Mouse (Mus musculus) midbrain, embryonic 14.5 days (tissue): ENCODE results near the gene Tnfrsf4. TPM values are rescaled to one million over a fixed set of nuclear protein-coding genes. Genes with fewer than 3 reads are reported as not detected.

Experiments used
- ATAC-seq: fragments of 200-750 bp; cut with Nextera tagmentation; 2 replicates; pipeline ENCODE4 v1.8.0; 2017; ENCODE audit warnings: moderate number of reproducible peaks, moderate library complexity; ENCODE audit not compliant: low FRiP score, low TSS enrichment
- DNase-seq: peaks from one replicate; pipeline ENCODE4 v3.0.0-alpha.2; 2015
- H3K27ac ChIP-seq: fragments of 300-500 bp; sonication (generic); replicated peaks from 2 replicates; pipeline ENCODE4 v1.5.1; 2014; ENCODE audit warnings: mild to moderate bottlenecking, low read depth, low read length, moderate library complexity
- H3K27me3 ChIP-seq: fragments of 300-500 bp; sonication (generic); 2 replicates; pipeline ENCODE4 v1.6.1; 2014; ENCODE audit warnings: low read length, control low read depth, mixed read lengths; ENCODE audit not compliant: control insufficient read depth, insufficient read depth
- H3K36me3 ChIP-seq: fragments of 300-500 bp; sonication (generic); 2 replicates; pipeline ENCODE4 v1.6.1; 2014; ENCODE audit warnings: low read length, control low read depth; ENCODE audit not compliant: control insufficient read depth, insufficient read depth
- H3K4me1 ChIP-seq: fragments of 300-500 bp; sonication (generic); 2 replicates; pipeline ENCODE4 v1.6.1; 2014; ENCODE audit warnings: mild to moderate bottlenecking, antibody characterized with exemption, low read length, control low read depth; ENCODE audit not compliant: control insufficient read depth, insufficient read depth
- H3K4me2 ChIP-seq: fragments of 300-500 bp; sonication (generic); 2 replicates; pipeline ENCODE4 v1.6.1; 2014; ENCODE audit warnings: mild to moderate bottlenecking, low read length, moderate library complexity
- H3K4me3 ChIP-seq: fragments of 300-500 bp; sonication (generic); replicated peaks from 2 replicates; pipeline ENCODE4 v1.5.1; 2014; ENCODE audit warnings: low read depth, low read length
- H3K9ac ChIP-seq: fragments of 300-500 bp; sonication (generic); replicated peaks from 2 replicates; pipeline ENCODE4 v1.6.1; 2014; ENCODE audit warnings: mild to moderate bottlenecking, low read length, moderate library complexity
- H3K9me3 ChIP-seq: fragments of 300-500 bp; sonication (generic); 2 replicates; pipeline ENCODE4 v1.6.1; 2016; ENCODE audit warnings: low read length, control low read depth, mixed read lengths; ENCODE audit not compliant: control insufficient read depth
- WGBS: fragments of 180-500 bp; shearing (Covaris S2); extraction: QIAGEN DNeasy Blood & Tissue Kit; methylation state at CpG from one replicate; pipeline ENCODE4 v1.1.7; 2014; 5-methylcytosine and 5-hydroxymethylcytosine counted together
- polyA plus RNA-seq: library from polyadenylated mRNA; unstranded; fragments of >200 nt; fragmentation: Nextera tagmentation; extraction: Ambion mirVana; gene quantifications from 2 replicates; pipeline ENCODE4 v1.2.1, GENCODE M21; 2014

Tnfrsf4 gene
- polyA plus RNA-seq, 1 experiment from 2014 or later: 0.49 TPM

DNA sequence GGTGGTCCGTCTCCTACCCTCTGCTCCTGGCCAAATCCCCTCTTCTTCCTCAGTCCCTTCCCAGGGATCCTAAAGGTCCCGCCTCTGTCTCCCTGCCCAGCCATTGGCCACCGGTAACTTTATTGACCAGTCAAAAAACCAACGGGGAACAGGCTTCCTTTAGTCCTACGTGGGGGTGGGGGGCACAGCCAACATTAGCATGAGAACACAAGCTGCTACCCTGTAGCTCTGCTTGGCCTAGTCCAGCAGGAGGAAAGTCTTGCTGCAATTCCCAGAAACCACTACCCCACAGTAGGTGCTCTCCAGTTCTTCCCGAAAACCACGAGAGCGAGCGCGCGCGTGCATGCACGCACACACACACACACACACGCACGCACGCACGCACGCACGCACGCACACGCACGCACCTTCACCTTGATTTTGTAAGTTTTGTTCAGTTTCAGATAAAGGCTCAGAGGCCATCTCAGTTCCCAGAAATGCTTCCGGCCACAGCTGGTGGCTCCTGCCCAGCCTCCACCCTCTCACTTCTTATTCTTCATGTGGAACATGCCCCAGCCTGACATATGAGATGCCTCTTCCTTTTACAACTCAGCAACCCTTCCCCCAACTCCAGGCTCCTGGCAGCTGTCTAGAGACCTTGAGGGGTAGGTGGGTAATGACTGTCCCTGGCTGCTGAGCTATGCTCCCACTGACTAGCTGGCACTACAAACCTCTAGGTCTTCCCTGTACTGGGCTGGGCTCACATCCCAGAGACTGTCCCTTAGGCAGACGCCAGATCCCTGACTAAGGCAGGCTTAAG, 18.1 kb downstream of the Tnfrsf4 start:
- no peaks in the 10 kb centered on the region for H3K9me3 ChIP-seq
- 2% methylated on average over 24 of the region's 24 CpGs for WGBS
- peaks cover 17% of the 10 kb centered on the region for H3K36me3 ChIP-seq
- H3K4me3 ChIP-seq: peak overlapping the region; percentile 39
- ATAC-seq: peak; percentile 88
- peaks cover 19% of the 10 kb centered on the region for H3K27me3 ChIP-seq
- H3K9ac ChIP-seq: peak overlapping the region; percentile 57
- H3K27ac ChIP-seq: peak overlapping the region; percentile 85
- peaks cover 20% of the 10 kb centered on the region for H3K4me1 ChIP-seq
- H3K4me2 ChIP-seq: peak overlapping the region; percentile 72
- DNase-seq: peak; percentile 91

DNA sequence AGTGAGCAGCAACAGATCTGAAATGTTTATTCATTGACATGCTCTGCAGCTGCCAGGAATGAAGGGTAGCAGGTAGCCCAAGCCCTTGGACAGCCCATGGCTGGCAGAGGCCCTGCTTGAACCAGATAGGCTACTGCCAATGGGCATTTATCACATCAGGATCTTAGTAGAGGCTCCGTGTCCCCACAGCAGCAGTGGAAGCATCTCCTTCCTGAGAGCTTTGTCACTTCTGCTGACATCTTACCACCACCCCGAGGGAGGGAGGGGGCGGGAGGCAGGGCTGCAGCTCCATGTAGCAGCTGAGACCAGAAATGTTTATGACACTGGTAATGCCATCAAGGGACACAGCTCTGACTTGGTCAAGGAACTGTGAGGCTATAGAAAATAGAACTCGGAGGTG, 19.2 kb downstream of the Tnfrsf4 start:
- no peaks in the 10 kb centered on the region for H3K9me3 ChIP-seq
- peaks cover 7% of the 10 kb centered on the region for H3K36me3 ChIP-seq
- ATAC-seq (no peak), DNase-seq (no peak)
- no peak overlapping the region for H3K4me3 ChIP-seq
- H3K4me2 ChIP-seq: no peak overlapping the region
- H3K27me3 ChIP-seq: peaks cover 19% of the 10 kb centered on the region
- WGBS: 98% methylated on average over 4 of the region's 4 CpGs
- H3K4me1 ChIP-seq: peaks cover 20% of the 10 kb centered on the region
- peak overlapping the region; percentile 57; the same call in 1 of the 2 replicates for H3K9ac ChIP-seq
- H3K27ac ChIP-seq: no peak overlapping the region

DNA sequence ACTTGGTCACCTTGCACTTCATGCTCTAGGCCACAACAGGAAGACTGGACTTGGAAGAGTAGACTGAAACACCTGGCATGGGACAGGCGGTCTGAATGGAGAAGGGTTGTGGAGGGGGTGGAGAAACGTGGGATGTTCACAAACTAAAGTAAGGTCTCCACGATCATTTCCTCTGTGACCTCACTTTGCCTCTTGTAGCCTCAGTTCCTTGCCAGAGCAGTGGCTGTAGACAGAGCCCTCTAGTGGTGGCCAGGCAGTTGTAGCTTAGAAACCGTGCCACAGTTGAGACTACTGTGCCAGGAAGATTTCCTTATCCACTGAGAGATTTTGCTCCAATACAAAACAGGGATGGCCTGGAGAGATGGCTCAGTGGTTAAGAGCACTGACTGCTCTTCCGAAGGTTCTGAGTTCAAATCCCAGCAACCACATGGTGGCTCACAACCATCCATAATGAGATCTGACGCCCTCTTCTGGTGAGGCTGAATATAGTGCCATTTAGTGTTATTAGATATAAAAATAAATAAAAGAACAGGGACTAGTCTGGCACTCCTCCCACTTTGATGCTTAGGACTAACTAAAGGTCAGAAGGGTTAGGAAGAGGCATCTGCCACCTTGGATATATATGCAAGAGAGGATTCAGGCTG, 20.0 kb downstream of the Tnfrsf4 start:
- H3K4me2 ChIP-seq: no peak overlapping the region
- 49% methylated on average over 6 of the region's 6 CpGs for whole genome bisulfite sequencing
- ATAC-seq (no peak), DNase-seq (peak; percentile 64)
- peaks cover 20% of the 10 kb centered on the region for H3K4me1 ChIP-seq
- H3K27ac ChIP-seq: no peak overlapping the region
- H3K9ac ChIP-seq: no peak overlapping the region
- H3K9me3 ChIP-seq: no peaks in the 10 kb centered on the region
- H3K27me3 ChIP-seq: peaks cover 19% of the 10 kb centered on the region
- H3K4me3 ChIP-seq: no peak overlapping the region
- H3K36me3 ChIP-seq: no peaks in the 10 kb centered on the region

DNA sequence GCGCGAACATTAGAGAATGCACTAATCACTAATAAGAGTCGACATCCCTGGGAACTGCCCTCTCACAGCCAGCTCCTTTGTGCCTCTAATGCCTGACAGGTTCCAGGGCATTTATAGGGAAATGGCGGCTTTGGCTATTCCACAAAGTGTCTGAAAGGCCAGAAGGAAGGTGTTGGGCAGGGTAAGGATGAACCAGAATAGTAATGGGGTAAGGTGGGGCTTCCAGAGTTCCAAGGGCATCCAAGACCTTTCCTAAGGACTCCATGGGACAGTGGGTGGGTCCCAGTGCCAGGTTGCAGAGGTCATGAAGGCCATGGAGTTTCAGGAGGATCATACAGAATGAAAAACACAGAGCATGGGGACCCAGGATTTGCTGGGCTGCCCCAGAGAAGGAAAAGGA, 20.7 kb downstream of the Tnfrsf4 start:
- 48% methylated on average over 4 of the region's 4 CpGs for WGBS
- ATAC-seq: no peak
- no peak overlapping the region; the same call in 1 of the 2 replicates for H3K4me3 ChIP-seq

DNA sequence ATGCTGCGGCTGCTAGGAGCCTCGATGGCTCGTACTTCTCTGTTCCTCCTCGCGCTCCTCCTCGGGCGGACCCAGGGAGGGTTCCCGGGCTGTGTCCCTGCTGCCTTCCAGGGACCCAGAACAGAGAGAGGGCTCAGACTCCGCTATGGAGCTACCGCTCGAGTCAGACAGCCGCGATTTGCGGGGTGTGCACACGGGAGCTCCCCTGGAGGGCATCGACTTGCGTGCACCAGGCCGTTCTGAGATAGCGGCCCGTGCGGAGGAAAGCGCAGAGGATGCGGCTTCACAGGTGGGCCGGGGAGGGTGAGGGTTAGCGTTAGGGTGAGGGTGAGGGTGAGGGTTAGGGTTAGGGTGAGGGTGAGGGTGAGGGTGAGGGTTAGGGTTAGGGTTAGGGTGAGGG, 21.3 kb downstream of the Tnfrsf4 start:
- WGBS: 3% methylated on average over 25 of the region's 25 CpGs
- DNase-seq: peak; percentile 11
- no peak for ATAC-seq

More for the DNA sequence above, 20.7 kb downstream of the Tnfrsf4 start:
- Histone ChIP-seq H3K36me3 (no peaks in the 10 kb centered on the region), H3K9ac (no peak overlapping the region; the same call in 1 of the 2 replicates), H3K4me1 (peaks cover 20% of the 10 kb centered on the region), H3K4me2 (no peak overlapping the region), H3K9me3 (no peaks in the 10 kb centered on the region), H3K27me3 (peaks cover 19% of the 10 kb centered on the region), H3K27ac (no peak overlapping the region)
- no peak for DNase-seq

DNA sequence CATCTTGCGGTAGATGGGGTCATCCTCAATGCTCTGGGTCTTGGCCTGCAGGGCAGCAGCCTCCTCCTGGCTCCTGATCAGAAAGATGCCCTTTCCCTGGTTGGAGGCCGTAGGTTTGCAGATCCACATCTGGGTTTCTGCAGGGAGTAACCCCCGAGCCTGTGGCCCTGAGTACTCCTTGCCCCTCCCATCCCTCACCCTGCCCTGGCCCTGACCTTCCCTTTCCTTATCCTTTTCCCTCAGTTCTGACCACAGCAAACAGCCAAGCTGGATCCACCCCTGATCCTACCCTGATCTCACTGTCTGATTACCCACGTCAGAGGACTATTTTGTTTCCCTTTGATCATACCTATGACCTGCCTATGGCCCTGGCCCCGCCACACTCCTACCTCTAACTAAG, 31.1 kb downstream of the Tnfrsf4 start:
- DNase-seq: no peak
- Histone ChIP-seq H3K36me3 (no peaks in the 10 kb centered on the region), H3K4me1 (no peaks in the 10 kb centered on the region), H3K4me2 (no peak overlapping the region), H3K27me3 (no peaks in the 10 kb centered on the region), H3K9me3 (no peaks in the 10 kb centered on the region), H3K4me3 (no peak overlapping the region), H3K27ac (no peak overlapping the region), H3K9ac (no peak overlapping the region)
- no peak for ATAC-seq
- WGBS: 80% methylated on average over 5 of the region's 5 CpGs

More for the DNA sequence above, 21.3 kb downstream of the Tnfrsf4 start:
- H3K9me3 ChIP-seq: no peaks in the 10 kb centered on the region
- H3K4me3 ChIP-seq: peak overlapping the region; percentile 28
- no peaks in the 10 kb centered on the region for H3K36me3 ChIP-seq
- no peak overlapping the region for H3K27ac ChIP-seq
- peak overlapping the region; percentile 46 for H3K4me2 ChIP-seq
- peaks cover 20% of the 10 kb centered on the region for H3K4me1 ChIP-seq
- H3K27me3 ChIP-seq: peaks cover 19% of the 10 kb centered on the region
- H3K9ac ChIP-seq: peak overlapping the region; percentile 29; the same call in 1 of the 2 replicates

DNA sequence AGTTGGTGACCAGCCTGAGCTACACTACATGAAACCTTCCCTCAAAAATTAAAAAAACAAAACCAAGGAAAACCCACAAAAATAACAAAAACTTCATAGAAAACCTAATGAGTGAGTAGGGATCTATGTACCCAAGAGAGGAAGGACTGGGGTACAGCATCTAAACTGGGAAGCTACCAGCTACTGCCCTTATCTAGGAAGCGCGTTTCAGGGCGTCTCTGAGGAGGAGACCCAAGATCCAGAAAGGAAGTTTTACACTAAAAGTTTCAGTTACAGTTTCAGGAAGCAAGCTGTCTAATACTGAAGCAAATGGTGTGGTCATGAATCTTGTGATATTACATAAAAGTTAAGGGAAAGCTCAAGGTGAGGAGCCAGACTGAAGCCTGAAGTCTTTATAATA, 36.1 kb downstream of the Tnfrsf4 start:
- H3K9ac ChIP-seq: no peak overlapping the region
- no peak for ATAC-seq
- no peak overlapping the region for H3K27ac ChIP-seq
- H3K4me2 ChIP-seq: no peak overlapping the region
- H3K4me1 ChIP-seq: no peaks in the 10 kb centered on the region
- no peak for DNase-seq
- no peaks in the 10 kb centered on the region for H3K36me3 ChIP-seq
- no peaks in the 10 kb centered on the region for H3K27me3 ChIP-seq
- no peaks in the 10 kb centered on the region for H3K9me3 ChIP-seq
- no peak overlapping the region for H3K4me3 ChIP-seq
- WGBS: 82% methylated on average over 3 of the region's 3 CpGs

DNA sequence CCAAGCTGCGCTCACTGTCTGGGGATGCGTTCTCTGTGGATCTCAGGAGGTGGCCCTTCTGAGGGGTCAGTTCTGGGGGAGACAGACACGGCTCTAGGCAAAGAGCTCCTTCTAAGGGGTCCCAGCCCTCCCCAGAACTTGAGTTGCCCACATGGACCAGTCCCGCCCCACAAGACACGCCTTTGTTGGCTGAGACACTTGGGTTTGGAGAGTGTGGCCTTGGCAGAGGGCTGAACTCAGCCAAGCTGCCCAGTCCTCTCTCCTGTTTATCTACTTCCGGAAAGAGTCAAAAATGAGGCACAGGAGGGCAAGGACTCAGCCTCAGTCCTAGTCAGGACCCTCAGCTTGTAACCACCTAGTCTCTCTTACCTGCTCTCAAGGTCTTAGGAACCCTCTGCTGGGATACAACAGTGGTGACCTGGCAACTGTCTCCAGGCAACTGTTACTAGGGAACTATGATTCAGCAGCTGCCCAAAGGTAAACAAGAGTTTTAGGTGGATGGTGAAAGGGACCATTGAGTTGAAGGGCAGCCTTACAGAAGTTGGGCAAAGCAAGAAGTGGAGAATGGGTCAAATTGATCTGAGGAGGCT, 36.8 kb downstream of the Tnfrsf4 start:
- Histone ChIP-seq H3K9ac (no peak overlapping the region), H3K36me3 (no peaks in the 10 kb centered on the region), H3K4me1 (no peaks in the 10 kb centered on the region), H3K9me3 (no peaks in the 10 kb centered on the region), H3K4me3 (no peak overlapping the region), H3K27me3 (no peaks in the 10 kb centered on the region), H3K27ac (no peak overlapping the region), H3K4me2 (no peak overlapping the region)
- no peak for DNase-seq
- WGBS: 69% methylated on average over 6 of the region's 6 CpGs
- no peak for ATAC-seq
